25 mouse cellular contexts compared by ENCODE assay signal in genomic region chr9:37116632-37117413, GRCm38 (mm10). TPM values are rescaled to one million over a fixed set of nuclear protein-coding genes. Genes with fewer than 3 reads are reported as not detected.
DNase-seq lines count a peak whose midpoint lies in the region; ATAC-seq and TF ChIP-seq lines count a peak whose summit lies in the region.
"Had no signal": no experiment of that assay in that cellular context is flagged by ENCODE, and none has a peak within 500 bp of the region (broad histone marks: within the 10 kb centered on the region; RNA-seq: fewer than 3 reads in every experiment).

No protein-coding gene starts in this region.

- 53% methylated on average over 9 of the region's 9 CpGs for WGBS in forebrain, embryonic 12.5 days
- 49% methylated on average over 9 of the region's 9 CpGs for WGBS in forebrain, embryonic 14.5 days
- 77% methylated on average over 9 of the region's 9 CpGs for whole genome bisulfite sequencing in kidney, embryonic 14.5 days
- WGBS in midbrain, embryonic 10.5 days: 69% methylated on average over 9 of the region's 9 CpGs
- WGBS in midbrain, embryonic 16.5 days: 54% methylated on average over 9 of the region's 9 CpGs

- no peak for TF ChIP-seq POLR2A in CH12.LX (IDR thresholded peaks at IDR 0.05; ENCODE audit: low read depth, low read length)

- no peak overlapping the region for H3K9ac ChIP-seq in forebrain, embryonic 12.5 days
- no peak overlapping the region for H3K9ac ChIP-seq in forebrain, embryonic 14.5 days (ENCODE audit: low read length)
- H3K9ac ChIP-seq in kidney, embryonic 14.5 days (ENCODE audit: low read depth, low read length): no peak overlapping the region
- H3K9ac ChIP-seq in midbrain, embryonic 16.5 days (ENCODE audit: low read depth, low read length): no peak overlapping the region
- no peak overlapping the region for H3K9ac ChIP-seq in CH12.LX (ENCODE audit: insufficient read depth, low read depth)
- H3K9ac ChIP-seq: embryonic facial prominence, embryonic 15.5 days; hindbrain, embryonic 13.5 days; limb, embryonic 12.5 days; liver, embryonic 15.5 days; lung, embryonic 15.5 days; neural tube, embryonic 13.5 days had no signal

- 0 out of 2 replicates have a peak overlapping the region, but pooled peaks have one; percentile 22 for H3K27ac ChIP-seq in forebrain, embryonic 12.5 days
- H3K27ac ChIP-seq in forebrain, embryonic 14.5 days (ENCODE audit: low read depth, low read length): no peak overlapping the region
- no peak overlapping the region for H3K27ac ChIP-seq in kidney, embryonic 14.5 days (ENCODE audit: low read depth, low read length)
- H3K27ac ChIP-seq in midbrain, embryonic 10.5 days (replicated peaks): peak overlapping the region; percentile 86
- H3K27ac ChIP-seq in midbrain, embryonic 16.5 days (ENCODE audit: low read length): no peak overlapping the region
- H3K27ac ChIP-seq in CH12.LX (ENCODE audit: insufficient read depth, low read depth): no peak overlapping the region
- H3K27ac ChIP-seq: embryonic facial prominence, embryonic 15.5 days; hindbrain, embryonic 13.5 days; limb, embryonic 12.5 days; liver, embryonic 15.5 days; lung, embryonic 15.5 days; neural tube, embryonic 13.5 days; stomach, postnatal 0 days had no signal

- peaks cover 8% of the 10 kb centered on the region; the same call in 1 of the 2 replicates for H3K27me3 ChIP-seq in forebrain, embryonic 12.5 days
- no peaks in the 10 kb centered on the region for H3K27me3 ChIP-seq in forebrain, embryonic 14.5 days (replicated peaks; ENCODE audit: control insufficient read depth, insufficient read depth, low read length)
- no peaks in the 10 kb centered on the region for H3K27me3 ChIP-seq in kidney, embryonic 14.5 days (ENCODE audit: control insufficient read depth, insufficient read depth, low read length)
- H3K27me3 ChIP-seq in midbrain, embryonic 10.5 days (ENCODE audit: low read depth, poor library complexity, severe bottlenecking): no peaks in the 10 kb centered on the region
- no peaks in the 10 kb centered on the region for H3K27me3 ChIP-seq in midbrain, embryonic 16.5 days (ENCODE audit: control insufficient read depth, insufficient read depth, low read depth, low read length)
- H3K27me3 ChIP-seq in CH12.LX (replicated peaks): peaks cover 14% of the 10 kb centered on the region
- H3K27me3 ChIP-seq: embryonic facial prominence, embryonic 15.5 days; hindbrain, embryonic 13.5 days; liver, embryonic 15.5 days; lung, embryonic 15.5 days had no signal

- H3K4me2 ChIP-seq in forebrain, embryonic 12.5 days: no peak overlapping the region
- H3K4me2 ChIP-seq in forebrain, embryonic 14.5 days (ENCODE audit: low read length): no peak overlapping the region
- no peak overlapping the region for H3K4me2 ChIP-seq in kidney, embryonic 14.5 days (replicated peaks; ENCODE audit: low read depth, low read length)
- no peak overlapping the region for H3K4me2 ChIP-seq in midbrain, embryonic 16.5 days (ENCODE audit: low read length)
- peak overlapping the region; percentile 53; the same call in 1 of the 2 replicates for H3K4me2 ChIP-seq in CH12.LX (ENCODE audit: insufficient read depth, low read depth, poor library complexity, severe bottlenecking)
- H3K4me2 ChIP-seq: embryonic facial prominence, embryonic 15.5 days; hindbrain, embryonic 13.5 days; limb, embryonic 12.5 days; liver, embryonic 15.5 days; lung, embryonic 15.5 days; neural tube, embryonic 13.5 days had no signal

- ATAC-seq in forebrain, embryonic 12.5 days (ENCODE audit: low FRiP score): no peak
- ATAC-seq in forebrain, embryonic 14.5 days: no peak
- ATAC-seq in kidney, embryonic 14.5 days (ENCODE audit: low FRiP score, low TSS enrichment): peak; percentile 30; the same call in 1 of the 2 replicates
- ATAC-seq in midbrain, embryonic 16.5 days: no peak
- ATAC-seq: forebrain, embryonic 16.5 days; intestine, embryonic 16.5 days had no signal

- DNase-seq in forebrain, embryonic 14.5 days (ENCODE audit: low spot score): no peak
- DNase-seq in kidney, postnatal 25 days: no peak
- DNase-seq in midbrain, embryonic 10.5 days (ENCODE audit: low spot score): no peak
- peak; percentile 75 for DNase-seq in CH12.LX (ENCODE audit: extremely low read depth)
- no peak for DNase-seq in left cerebral cortex, adult 9 months (ENCODE audit: low spot score in 2 of 2)
- DNase-seq: adrenal gland, postnatal 25 days; cerebellum, adult 18-20 months; cerebellum, postnatal 10 days; right cerebral cortex, postnatal 4 days; thymus, adult 2 months; thymus, postnatal 36 days had no signal

- no peak for TF ChIP-seq CTCF in CH12.LX (conservative IDR thresholded peaks at IDR 0.05 in 1 of 2, IDR thresholded peaks at IDR 0.05 in 1 of 2; ENCODE audit: low read depth in 2 of 2, low read length in 2 of 2)

- no peak overlapping the region for H3K4me3 ChIP-seq in forebrain, embryonic 12.5 days (replicated peaks)
- H3K4me3 ChIP-seq in forebrain, embryonic 14.5 days (ENCODE audit: low read depth, low read length): no peak overlapping the region
- H3K4me3 ChIP-seq in kidney, embryonic 14.5 days (ENCODE audit: low read length): no peak overlapping the region
- no peak overlapping the region for H3K4me3 ChIP-seq in midbrain, embryonic 10.5 days
- no peak overlapping the region for H3K4me3 ChIP-seq in midbrain, embryonic 16.5 days (ENCODE audit: low read depth, low read length)
- H3K4me3 ChIP-seq in CH12.LX (replicated peaks in 1 of 3; ENCODE audit: low read depth in 2 of 3, low read length in 2 of 3, poor library complexity in 1 of 3): no peak overlapping the region
- H3K4me3 ChIP-seq: embryonic facial prominence, embryonic 15.5 days; hindbrain, embryonic 13.5 days; limb, embryonic 12.5 days; liver, embryonic 15.5 days; lung, embryonic 15.5 days; neural tube, embryonic 13.5 days had no signal

- no peaks in the 10 kb centered on the region for H3K79me2 ChIP-seq in CH12.LX (replicated peaks; ENCODE audit: control insufficient read depth, extremely low read depth, insufficient read depth, poor library complexity, severe bottlenecking)

- TF ChIP-seq RAD21 in CH12.LX (IDR thresholded peaks at IDR 0.05; ENCODE audit: low read depth, low read length): no peak

- H3K4me1 ChIP-seq in forebrain, embryonic 12.5 days: peaks cover 44% of the 10 kb centered on the region
- peaks cover 29% of the 10 kb centered on the region for H3K4me1 ChIP-seq in forebrain, embryonic 14.5 days (ENCODE audit: control insufficient read depth, insufficient read depth, low read length)
- H3K4me1 ChIP-seq in kidney, embryonic 14.5 days (ENCODE audit: control insufficient read depth, insufficient read depth, low read length): peaks cover 29% of the 10 kb centered on the region
- peaks cover 70% of the 10 kb centered on the region for H3K4me1 ChIP-seq in midbrain, embryonic 10.5 days
- peaks cover 12% of the 10 kb centered on the region for H3K4me1 ChIP-seq in midbrain, embryonic 16.5 days (ENCODE audit: control insufficient read depth, insufficient read depth, low read length)
- peaks cover 3 to 30% of the 10 kb centered on the region in 2 experiments; a peak in 3 of 4 replicates for H3K4me1 ChIP-seq in CH12.LX (ENCODE audit: control insufficient read depth in 1 of 2, insufficient read depth in 2 of 2)
- H3K4me1 ChIP-seq: liver, embryonic 15.5 days had no signal

- H3K9me3 ChIP-seq in forebrain, embryonic 12.5 days: no peaks in the 10 kb centered on the region
- no peaks in the 10 kb centered on the region for H3K9me3 ChIP-seq in forebrain, embryonic 14.5 days (replicated peaks; ENCODE audit: control insufficient read depth, low read length)
- H3K9me3 ChIP-seq in kidney, embryonic 14.5 days (ENCODE audit: control insufficient read depth, low read length): no peaks in the 10 kb centered on the region
- no peaks in the 10 kb centered on the region for H3K9me3 ChIP-seq in midbrain, embryonic 10.5 days (replicated peaks)
- H3K9me3 ChIP-seq in midbrain, embryonic 16.5 days (replicated peaks; ENCODE audit: control insufficient read depth, low read length, poor library complexity, severe bottlenecking): no peaks in the 10 kb centered on the region
- no peaks in the 10 kb centered on the region for H3K9me3 ChIP-seq in CH12.LX (replicated peaks; ENCODE audit: low read length)
- H3K9me3 ChIP-seq: embryonic facial prominence, embryonic 15.5 days; hindbrain, embryonic 13.5 days; limb, embryonic 12.5 days; liver, embryonic 15.5 days; lung, embryonic 15.5 days; neural tube, embryonic 13.5 days had no signal

- dilution Hi-C loops in CH12.LX (cut with MboI; ENCODE audit: extremely low pct_ligation_motif_present, extremely low pct_unique_long_range_greater_than_20kb, low sequenced_read_pairs): no loop called here

- no peaks in the 10 kb centered on the region for H3K36me3 ChIP-seq in forebrain, embryonic 12.5 days (replicated peaks)
- no peaks in the 10 kb centered on the region for H3K36me3 ChIP-seq in forebrain, embryonic 14.5 days (ENCODE audit: control insufficient read depth, insufficient read depth, low read length)
- H3K36me3 ChIP-seq in kidney, embryonic 14.5 days (ENCODE audit: control insufficient read depth, insufficient read depth, low read length): no peaks in the 10 kb centered on the region
- peaks cover 32% of the 10 kb centered on the region for H3K36me3 ChIP-seq in midbrain, embryonic 10.5 days
- H3K36me3 ChIP-seq in midbrain, embryonic 16.5 days (ENCODE audit: control insufficient read depth, insufficient read depth, low read length): no peaks in the 10 kb centered on the region
- no peaks in the 10 kb centered on the region for H3K36me3 ChIP-seq in CH12.LX (replicated peaks in 1 of 2; ENCODE audit: control insufficient read depth in 1 of 2, insufficient read depth in 1 of 2, low read length in 1 of 2)
- H3K36me3 ChIP-seq: embryonic facial prominence, embryonic 15.5 days; limb, embryonic 12.5 days; liver, embryonic 15.5 days; lung, embryonic 15.5 days had no signal

- in situ Hi-C loops in CH12.LX (cut with MboI; ENCODE audit: low pct_ligation_motif_present, low pct_unique_long_range_greater_than_20kb, low sequenced_read_pairs): no loop called here

- TF ChIP-seq EP300 in CH12.LX (IDR thresholded peaks at IDR 0.05; ENCODE audit: low read length): no peak

TF ChIP-seq in CH12.LX, 34 proteins besides CTCF, POLR2A, EP300 and RAD21 (continues in another document):
- no peak for TF ChIP-seq ZMIZ1 (IDR thresholded peaks at IDR 0.05; ENCODE audit: low read depth, low read length)
- TF ChIP-seq IRF4 (IDR thresholded peaks at IDR 0.05; ENCODE audit: low read depth, low read length): no peak
- no peak for TF ChIP-seq SMC3 (IDR thresholded peaks at IDR 0.05; ENCODE audit: low read depth, low read length)

RNA-seq across cellular contexts. Expression of gene Pknox2, which starts 30.4 kb away (rescaled TPM):
- 27.1 and 29.5 TPM in 2 replicates for polyA plus RNA-seq in forebrain, embryonic 12.5 days (2016; fragmentation: Nextera tagmentation; extraction: Ambion mirVana)
- polyA plus RNA-seq in forebrain, embryonic 14.5 days (2014; fragmentation: Nextera tagmentation; extraction: Ambion mirVana): 12.1 and 12.7 TPM in 2 replicates
- 5.4 and 5.5 TPM in 2 replicates for polyA plus RNA-seq in kidney, embryonic 14.5 days (2014; fragmentation: Nextera tagmentation; extraction: Ambion mirVana)
- polyA plus RNA-seq in midbrain, embryonic 10.5 days (2016; fragmentation: Nextera tagmentation; extraction: Ambion mirVana): 41.5 and 45.0 TPM in 2 replicates
- 32.5 and 34.3 TPM in 2 replicates for polyA plus RNA-seq in midbrain, embryonic 16.5 days (2015; fragmentation: Nextera tagmentation; extraction: Ambion mirVana)
- total RNA-seq in CH12.LX (2012; rRNA removed) (not detected in 2 replicates), CH12.LX (2014; rRNA removed) (0.08 TPM in 1 of 2 replicates, not detected in the other)
- polyA plus RNA-seq in CH12.LX (2012; ENCODE audit: insufficient read length, low read depth): 0.11 TPM in 1 of 2 replicates, not detected in the other
- total RNA-seq: common myeloid progenitor, adult 5-6 weeks; megakaryocyte progenitor cell, adult 5-6 weeks had no signal

Comparison
In these comparisons a context has a peak if more than half of its experiments do, and no peak if none do; other contexts are left out.
1. H3K27ac ChIP-seq: peak in forebrain, embryonic 12.5 days (single experiment) and midbrain, embryonic 10.5 days (single experiment); none in forebrain, embryonic 14.5 days (single experiment), kidney, embryonic 14.5 days (single experiment), midbrain, embryonic 16.5 days (single experiment) and CH12.LX (single experiment).